ENCODE assay signal across 8 mouse cellular contexts in genomic region chrX:12839406-12840159, GRCm38 (mm10).
DNase-seq lines count a peak whose midpoint lies in the region; ATAC-seq lines count a peak whose summit lies in the region.

No protein-coding gene starts in this region.

- peak overlapping the region; percentile 43 for H3K4me2 ChIP-seq in forebrain, embryonic 15.5 days (replicated peaks)
- peak overlapping the region; percentile 53 for H3K4me2 ChIP-seq in hindbrain, embryonic 14.5 days (replicated peaks)

- DNase-seq in adrenal gland, adult (ENCODE audit: inconsistent age in 2 of 2, low spot score in 1 of 2): peak; percentile 24 to 78
- DNase-seq in adrenal gland, postnatal 4 days (ENCODE audit: low spot score in 2 of 2): no peak
- peak; percentile 65 for DNase-seq in hindbrain, embryonic 14.5 days (ENCODE audit: low spot score)
- DNase-seq in layer of hippocampus, postnatal 10 days (ENCODE audit: low spot score in 2 of 2): peak; percentile 42 to 56
- peak; percentile 77 for DNase-seq in lung, postnatal 10 days
- DNase-seq in retina, adult 2 months (ENCODE audit: low read depth, low spot score): peak; percentile 30

- no peaks in the 10 kb centered on the region for H3K36me3 ChIP-seq in forebrain, embryonic 15.5 days
- no peaks in the 10 kb centered on the region for H3K36me3 ChIP-seq in hindbrain, embryonic 14.5 days (replicated peaks; ENCODE audit: control insufficient read depth, insufficient read depth)

- H3K4me1 ChIP-seq in forebrain, embryonic 15.5 days: peaks cover 15% of the 10 kb centered on the region
- 0 out of 2 replicates have a peak, but pooled peaks cover 4% of the 10 kb centered on the region for H3K4me1 ChIP-seq in hindbrain, embryonic 14.5 days (replicated peaks; ENCODE audit: control insufficient read depth, insufficient read depth, low read length)

- WGBS in forebrain, embryonic 15.5 days: 18% methylated on average over 11 of the region's 11 CpGs
- 13% methylated on average over 11 of the region's 11 CpGs for WGBS in hindbrain, embryonic 14.5 days

- H3K27me3 ChIP-seq in forebrain, embryonic 15.5 days: no peaks in the 10 kb centered on the region
- no peaks in the 10 kb centered on the region for H3K27me3 ChIP-seq in hindbrain, embryonic 14.5 days (ENCODE audit: control insufficient read depth, insufficient read depth, low read length)

- H3K4me3 ChIP-seq in forebrain, embryonic 15.5 days: peak overlapping the region; percentile 27
- H3K4me3 ChIP-seq in hindbrain, embryonic 14.5 days (replicated peaks; ENCODE audit: low read length): peak overlapping the region; percentile 21

- H3K9ac ChIP-seq in forebrain, embryonic 15.5 days (replicated peaks): peak overlapping the region; percentile 33
- H3K9ac ChIP-seq in hindbrain, embryonic 14.5 days: peak overlapping the region; percentile 52

- H3K27ac ChIP-seq in forebrain, embryonic 15.5 days (replicated peaks): peak overlapping the region; percentile 97
- H3K27ac ChIP-seq in hindbrain, embryonic 14.5 days: peak overlapping the region; percentile 97

- H3K9me3 ChIP-seq in forebrain, embryonic 15.5 days: no peaks in the 10 kb centered on the region
- H3K9me3 ChIP-seq in hindbrain, embryonic 14.5 days (ENCODE audit: control insufficient read depth, low read length): no peaks in the 10 kb centered on the region

- peak; percentile 75 for ATAC-seq in cerebellum, adult (ENCODE audit: insufficient number of reproducible peaks, low FRiP score, low TSS enrichment)
- peak; percentile 78 for ATAC-seq in forebrain, embryonic 15.5 days (replicated peaks)
- peak; percentile 69; the same call in 1 of the 2 replicates for ATAC-seq in hindbrain, embryonic 14.5 days (ENCODE audit: low FRiP score)

Comparison
In these comparisons a context has a peak if more than half of its experiments do, and no peak if none do; other contexts are left out.
1. DNase-seq: peak in adrenal gland, adult (2 of 2), hindbrain, embryonic 14.5 days (single experiment), layer of hippocampus, postnatal 10 days (2 of 2), lung, postnatal 10 days (single experiment) and retina, adult 2 months (single experiment); none in adrenal gland, postnatal 4 days (0 of 2).
2. Peak in every context shown above with its lines, with median percentiles within 50 percentile points of each other: ATAC-seq.